Mouse (Mus musculus) 416B (cell line): ENCODE data around the gene Peak1.
"Not testable (repeated sequence)": the region's sequence is repeated elsewhere in the genome, so short reads cannot be mapped to it uniquely, and the experiment has no call there.

ENCODE experiments used
- DNase-seq: peaks from one replicate; pipeline ENCODE4 v3.0.0; 2011; ENCODE audit warnings: low read depth

The Peak1 gene

GRCm38 (mm10) chr9:56417948-56418737 lies at the start of gene Peak1, which contains the start of gene Hmg20a:
TSS of gene Peak1 (minus strand) at chr9:56418067.
TSS of gene Hmg20a (plus strand) at chr9:56418609.
- DNase-seq: peak; percentile 100

DNA sequence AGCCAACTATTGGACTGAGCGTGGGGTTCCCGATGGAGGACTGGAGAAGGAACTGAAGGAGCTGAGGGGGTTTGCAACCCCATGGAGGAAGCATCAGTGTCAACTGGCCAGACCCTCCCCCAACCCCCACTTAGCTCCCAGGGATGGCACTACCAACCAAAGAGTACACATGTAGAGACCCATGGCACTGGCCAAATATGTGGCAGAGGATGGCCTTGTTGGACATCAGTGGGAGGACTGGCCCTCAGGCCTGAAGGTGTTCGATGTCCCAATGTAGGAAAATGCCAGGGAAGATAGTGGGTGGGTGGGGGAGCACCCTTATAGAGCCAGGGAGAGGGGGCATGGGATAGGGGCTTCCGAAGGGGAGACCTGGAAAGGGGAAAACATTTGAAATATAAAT lies 48.4 kb upstream of the Peak1 start:
- DNase-seq: no peak

- DNase-seq: peak; percentile 97
These were observed 47.2 kb upstream of the Peak1 start for GRCm38 (mm10) chr9:56464863-56465654.

DNA sequence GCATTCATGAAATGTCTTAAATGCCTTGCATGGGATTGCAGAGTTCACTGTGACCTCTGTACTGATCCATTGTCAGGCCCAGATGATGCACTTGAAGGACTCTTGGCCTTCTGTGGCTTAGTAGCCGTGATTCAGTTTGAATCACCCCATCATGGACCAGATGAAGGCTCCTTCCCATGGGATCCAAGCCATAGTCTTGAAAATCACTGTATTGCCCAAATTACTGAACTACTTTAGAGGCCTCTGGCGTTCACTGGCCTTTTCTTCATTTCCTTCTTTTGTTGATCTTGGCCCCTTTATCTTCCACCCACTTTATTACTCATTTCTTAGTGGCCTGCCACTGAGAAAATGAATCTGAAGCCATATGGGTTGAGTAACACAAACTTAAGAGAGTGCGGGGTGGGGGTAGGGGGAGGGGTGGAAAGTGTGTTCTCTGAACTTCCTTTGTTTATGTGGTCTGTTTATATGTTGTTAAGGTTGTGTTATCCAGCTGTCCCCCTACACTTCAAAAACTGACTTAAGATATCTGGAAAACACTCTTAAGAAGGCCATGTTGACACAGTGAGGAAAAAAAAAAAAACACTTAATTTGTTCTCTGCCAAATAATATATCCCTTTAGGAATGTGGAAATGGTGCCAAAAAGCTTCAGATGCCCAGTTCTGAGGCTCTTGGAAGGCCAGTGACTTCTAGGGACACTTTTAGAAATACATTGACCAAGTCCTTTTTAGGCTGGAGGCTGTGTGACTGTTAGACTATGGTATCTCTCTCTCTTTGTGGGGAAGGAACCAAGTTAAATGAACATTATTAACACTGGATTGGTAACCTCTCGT lies 46.0 kb upstream of the Peak1 start:
- peak; percentile 78 for DNase-seq

DNA sequence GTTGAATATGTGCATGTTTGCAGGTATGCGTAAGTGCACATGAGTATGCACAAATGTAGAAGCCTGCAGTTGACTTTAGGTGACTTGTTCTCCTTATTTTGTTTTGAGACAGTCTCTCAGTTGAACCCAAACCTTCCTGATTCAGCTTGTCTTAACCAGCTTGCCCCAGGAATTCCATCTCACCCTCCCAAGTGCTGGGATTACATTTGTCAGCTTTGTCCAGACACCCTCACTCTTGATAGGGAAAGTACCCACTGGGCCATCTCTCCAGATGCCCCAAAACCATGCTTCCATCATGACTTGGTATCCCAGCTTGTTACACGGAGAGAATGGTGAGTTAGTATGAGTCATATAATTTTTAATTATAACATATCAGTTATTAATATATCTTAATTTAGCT lies 45.2 kb upstream of the Peak1 start:
- DNase-seq: no peak

DNA sequence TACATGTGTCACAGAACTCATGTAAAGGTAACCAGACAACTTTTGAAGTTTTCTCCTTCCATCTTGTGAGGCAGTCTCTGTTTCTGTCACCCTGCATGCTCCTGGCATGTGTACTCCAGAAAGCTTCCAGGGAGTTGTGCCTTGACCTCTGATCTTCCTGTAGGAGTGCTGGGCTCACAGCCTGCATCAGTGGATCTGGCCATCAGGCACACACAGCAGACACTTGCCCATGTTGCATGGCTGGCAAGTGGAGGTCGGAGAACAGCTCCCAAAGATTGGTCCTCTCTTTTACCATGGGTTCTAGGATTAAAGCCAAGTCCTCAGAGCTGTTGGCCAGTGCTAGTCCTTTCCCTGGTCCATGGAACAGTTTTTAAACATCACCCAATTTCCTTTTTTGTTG lies 44.7 kb upstream of the Peak1 start:
- DNase-seq: no peak

DNA sequence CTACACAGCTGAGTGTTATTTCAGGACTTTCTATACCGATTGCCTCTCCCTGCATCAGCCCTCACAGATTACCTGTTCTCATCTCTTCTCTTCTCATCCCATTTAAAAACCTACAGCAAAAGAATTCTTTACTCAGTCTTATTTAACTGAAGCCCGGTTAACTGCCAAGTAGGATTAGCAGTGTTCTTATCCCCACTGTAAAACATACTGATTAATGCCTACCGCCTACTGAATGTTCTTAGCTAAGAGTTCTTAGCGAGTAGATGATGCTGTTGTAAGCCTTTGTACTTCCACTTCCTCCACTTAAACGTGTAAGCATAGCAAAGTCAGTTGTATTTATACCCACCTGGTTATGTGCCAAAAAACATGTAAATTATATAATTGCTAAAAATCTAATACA lies 43.1 kb upstream of the Peak1 start:
- peak; percentile 8 for DNase-seq

DNA sequence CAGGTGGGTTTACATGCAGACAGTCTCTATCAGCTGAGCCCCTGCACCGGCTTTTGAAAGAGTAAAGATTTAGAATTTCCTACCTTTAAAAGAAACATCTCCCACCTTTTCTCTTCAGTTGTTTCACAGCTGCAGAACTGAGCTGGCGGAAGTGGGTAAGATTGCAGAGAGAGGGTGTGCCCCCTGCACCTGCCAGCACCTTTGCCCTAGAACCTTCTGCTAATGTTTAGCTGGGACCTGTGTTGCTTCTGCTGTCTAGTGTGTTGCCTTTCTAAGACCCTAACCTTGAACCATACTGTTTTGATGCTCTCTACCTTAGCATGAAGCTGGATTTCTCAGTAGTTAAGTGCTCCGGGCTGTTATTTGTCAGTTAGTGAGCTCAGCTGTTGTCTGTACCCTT lies 38.6 kb upstream of the Peak1 start:
- DNase-seq: no peak

- DNase-seq: no peak
These were observed 35.4 kb upstream of the Peak1 start for GRCm38 (mm10) chr9:56453038-56453815.

- no peak for DNase-seq
These were observed 33.7 kb upstream of the Peak1 start for GRCm38 (mm10) chr9:56451570-56451969.

- no peak for DNase-seq
These were observed 21.8 kb upstream of the Peak1 start for GRCm38 (mm10) chr9:56439699-56440098.

DNA sequence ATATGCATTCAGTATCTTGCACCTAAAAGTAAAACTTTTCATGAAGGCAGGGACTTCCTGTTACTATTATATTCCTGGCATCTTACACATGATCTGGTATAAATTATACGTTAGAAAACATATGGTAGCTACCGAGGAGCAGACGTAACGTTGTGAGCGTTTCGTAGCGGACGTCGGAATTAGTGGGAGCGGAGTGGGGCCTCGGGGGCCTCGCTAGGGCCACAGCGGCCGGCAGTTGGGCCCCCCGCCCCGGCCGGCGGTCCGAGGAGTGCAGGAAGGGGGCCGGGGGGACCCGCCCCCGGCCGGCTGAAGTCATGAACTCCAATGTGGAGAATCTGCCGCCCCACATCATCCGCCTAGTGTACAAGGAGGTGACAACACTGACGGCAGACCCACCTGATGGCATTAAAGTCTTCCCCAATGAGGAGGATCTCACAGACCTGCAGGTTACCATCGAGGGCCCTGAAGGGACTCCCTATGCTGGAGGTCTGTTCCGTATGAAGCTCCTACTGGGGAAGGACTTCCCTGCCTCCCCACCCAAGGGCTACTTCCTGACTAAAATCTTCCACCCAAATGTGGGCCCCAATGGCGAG lies 19.5 kb upstream of the Peak1 start:
- DNase-seq: not testable (repeated sequence)

DNA sequence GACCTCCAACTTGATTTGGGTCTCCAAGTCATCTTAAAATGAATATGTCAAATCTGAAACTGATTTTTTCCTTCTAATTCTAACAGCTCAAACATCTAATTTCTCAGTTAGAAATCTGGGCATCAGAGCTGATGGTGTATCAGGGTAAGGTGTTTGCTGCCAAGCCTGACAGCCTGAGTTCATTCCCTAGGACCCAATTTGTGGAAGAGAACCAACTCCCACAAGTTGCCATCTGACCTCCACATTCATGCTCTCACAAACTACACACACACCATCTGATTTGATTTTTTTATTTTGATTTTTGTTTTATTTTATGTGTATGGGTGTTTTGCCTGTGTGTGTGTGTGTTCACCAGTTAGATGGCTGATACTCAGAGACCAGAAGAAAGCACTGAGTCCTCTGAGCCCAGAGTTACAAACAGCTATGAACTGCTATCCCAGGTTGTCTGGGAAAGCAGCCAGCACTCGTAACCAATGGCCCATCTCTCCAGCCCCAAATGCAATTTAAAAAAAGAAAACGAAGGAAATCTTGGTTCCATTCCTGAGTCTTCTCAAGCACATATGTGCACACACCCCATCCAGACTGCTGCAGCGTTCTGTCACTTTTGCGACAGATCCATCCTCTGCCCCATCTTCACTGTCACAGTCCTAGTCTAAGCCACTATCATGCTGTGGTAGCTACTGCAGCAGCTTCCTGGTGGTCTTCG lies 18.1 kb upstream of the Peak1 start:
- DNase-seq: no peak

DNA sequence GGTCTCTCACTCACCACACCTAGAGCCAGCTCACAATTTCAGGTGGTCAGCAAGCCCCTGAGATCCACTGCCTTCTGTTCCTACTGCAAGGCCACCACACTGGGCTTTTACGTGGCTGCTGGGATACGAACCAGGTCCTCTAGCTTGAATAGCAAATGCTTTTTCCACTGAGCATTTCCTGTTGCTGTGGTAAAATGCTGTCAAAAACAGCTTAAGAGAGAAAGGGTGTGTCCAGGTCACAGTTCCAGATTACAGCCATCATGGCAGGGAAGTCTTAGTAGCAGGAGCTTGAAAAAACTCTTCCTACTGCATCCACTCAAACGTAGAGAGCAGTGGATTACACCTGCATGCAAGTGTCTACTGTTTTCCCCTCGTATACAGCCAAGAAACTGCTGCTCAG lies 7.0 kb upstream of the Peak1 start:
- peak; percentile 24 for DNase-seq

DNA sequence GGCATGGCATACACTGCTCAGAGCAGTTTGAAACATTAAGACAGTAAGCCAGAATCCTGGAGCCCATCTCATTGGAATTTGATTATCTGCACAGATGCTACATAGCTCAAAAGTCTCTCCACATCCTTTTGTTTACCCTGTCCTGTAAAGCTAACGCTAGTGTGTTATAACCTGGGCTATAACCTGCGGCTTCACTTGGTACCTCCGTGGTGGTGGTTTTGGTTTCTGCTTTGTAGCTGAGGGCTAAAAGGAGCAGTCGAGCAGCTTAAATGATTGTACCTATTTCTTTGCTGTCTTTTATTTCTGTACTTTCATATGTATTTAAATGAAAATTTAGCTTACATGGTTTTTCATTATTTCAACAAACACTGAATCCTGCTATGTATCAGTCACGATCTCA lies 4.1 kb upstream of the Peak1 start:
- no peak for DNase-seq

- peak; percentile 35 for DNase-seq
These were observed 3.2 kb upstream of the Peak1 start for GRCm38 (mm10) chr9:56420892-56421601.

GRCm38 (mm10) chr9:56420236-56420635 lies 2.4 kb upstream of the Peak1 start:
- DNase-seq: peak; percentile 34

DNA sequence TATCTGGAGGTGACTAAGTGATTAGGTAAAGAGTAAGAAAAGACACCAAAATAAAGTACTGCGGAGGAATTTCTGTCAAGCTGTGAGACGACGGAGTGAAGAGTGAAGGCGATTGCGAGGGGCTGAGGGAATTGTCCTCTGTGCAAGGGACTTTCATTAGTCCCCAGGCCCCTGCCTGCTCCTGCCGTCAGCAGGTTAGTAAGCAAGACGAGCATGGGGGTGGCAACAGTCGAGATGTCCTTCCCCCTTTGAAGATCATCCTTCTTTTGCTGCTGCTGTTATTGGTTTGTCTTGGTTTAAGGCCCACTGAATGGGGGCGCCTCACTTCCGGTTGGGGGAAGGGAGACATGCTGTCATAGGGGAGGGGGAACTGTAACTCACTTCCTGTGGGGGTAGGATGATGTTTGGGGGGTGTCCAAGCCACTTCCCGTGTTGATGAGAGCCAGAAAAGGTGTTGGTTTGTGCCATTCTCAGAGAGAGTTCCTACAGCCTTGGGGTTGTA lies 922 bp upstream of the Peak1 start:
- peak; percentile 98 for DNase-seq

GRCm38 (mm10) chr9:56417415-56417947 lies 386 bp downstream of the Peak1 start:
- DNase-seq: peak; percentile 73
